ENCODE assay signal across 24 mouse cellular contexts in genomic region chr11:54160435-54160834, GRCm38 (mm10).
"Had no signal": no experiment of that assay in that cellular context is flagged by ENCODE, and none has a peak within 500 bp of the region (broad histone marks: within the 10 kb centered on the region; RNA-seq: fewer than 3 reads in every experiment).

No protein-coding gene starts in this region.

- H3K4me2 ChIP-seq: heart, embryonic 11.5 days; heart, embryonic 13.5 days; heart, embryonic 15.5 days; hindbrain, embryonic 12.5 days; hindbrain, embryonic 14.5 days; intestine, embryonic 15.5 days; limb, embryonic 12.5 days; liver, embryonic 11.5 days; liver, embryonic 13.5 days; liver, embryonic 15.5 days had no signal

- H3K27ac ChIP-seq: gastrocnemius, adult 2 months; heart, adult 2 months; heart, embryonic 13.5 days; heart, embryonic 15.5 days; hindbrain, embryonic 10.5 days; hindbrain, embryonic 12.5 days; hindbrain, embryonic 14.5 days; intestine, embryonic 15.5 days; layer of hippocampus, adult 2 months; left cerebral cortex, adult 2 months; limb, embryonic 10.5 days; limb, embryonic 12.5 days; liver, embryonic 13.5 days; liver, embryonic 15.5 days had no signal

- H3K4me3 ChIP-seq: gastrocnemius, adult 2 months; heart, adult 2 months; heart, embryonic 13.5 days; heart, embryonic 15.5 days; hindbrain, embryonic 10.5 days; hindbrain, embryonic 12.5 days; intestine, embryonic 15.5 days; layer of hippocampus, adult 2 months; left cerebral cortex, adult 2 months; limb, embryonic 10.5 days; limb, embryonic 12.5 days; liver, embryonic 13.5 days; liver, embryonic 15.5 days had no signal

- H3K9me3 ChIP-seq: heart, embryonic 13.5 days; heart, embryonic 15.5 days; hindbrain, embryonic 10.5 days; hindbrain, embryonic 12.5 days; intestine, embryonic 15.5 days; limb, embryonic 10.5 days; limb, embryonic 12.5 days; liver, embryonic 13.5 days; liver, embryonic 15.5 days had no signal

- H3K36me3 ChIP-seq: heart, embryonic 13.5 days; heart, embryonic 15.5 days; hindbrain, embryonic 10.5 days; hindbrain, embryonic 12.5 days; intestine, embryonic 15.5 days; limb, embryonic 10.5 days; limb, embryonic 12.5 days; liver, embryonic 13.5 days; liver, embryonic 15.5 days had no signal

- H3K4me1 ChIP-seq: hindbrain, embryonic 10.5 days; hindbrain, embryonic 12.5 days; liver, embryonic 13.5 days had no signal

- ATAC-seq: hindbrain, embryonic 16.5 days; inflammation-experienced regulatory T-cells, adult 6 months; intestine, embryonic 15.5 days; intestine, postnatal 0 days had no signal

- H3K27me3 ChIP-seq: heart, embryonic 13.5 days; heart, embryonic 15.5 days; hindbrain, embryonic 12.5 days; intestine, embryonic 15.5 days; limb, embryonic 12.5 days; liver, embryonic 13.5 days; liver, embryonic 15.5 days had no signal

- H3K9ac ChIP-seq: heart, embryonic 13.5 days; heart, embryonic 15.5 days; hindbrain, embryonic 12.5 days; hindbrain, embryonic 14.5 days; intestine, embryonic 15.5 days; limb, embryonic 12.5 days; liver, embryonic 13.5 days; liver, embryonic 15.5 days had no signal

- DNase-seq: gastrocnemius, adult 2 months; gastrocnemius, postnatal 10 days; gastrocnemius, postnatal 25 days; heart, adult 2 months; heart, postnatal 14 days; heart, postnatal 4 days; liver; liver, embryonic 13.5 days had no signal
